Mouse (Mus musculus) liver, postnatal 0 days (tissue): ENCODE results near the gene Rpia. TPM values are rescaled to one million over a fixed set of nuclear protein-coding genes. Genes with fewer than 3 reads are reported as not detected.

Experiments used
- ATAC-seq: fragments of 200-750 bp; cut with Nextera tagmentation; 2 replicates; pipeline ENCODE4 v1.8.0; 2017; ENCODE audit warnings: mild to moderate bottlenecking, moderate library complexity
- DNase-seq: peaks from one replicate; pipeline ENCODE4 v3.0.0-alpha.2; 2016
- H3K27ac ChIP-seq: fragments of 300-500 bp; sonication (generic); 2 replicates; pipeline ENCODE4 v1.5.1; 2014; ENCODE audit warnings: antibody characterized with exemption, moderate library complexity, mild to moderate bottlenecking, low read depth
- H3K27me3 ChIP-seq: fragments of 300-500 bp; sonication (generic); 2 replicates; pipeline ENCODE4 v1.6.1; 2014; ENCODE audit warnings: low read length, control low read depth, mixed read lengths; ENCODE audit not compliant: insufficient read depth
- H3K36me3 ChIP-seq: fragments of 300-500 bp; sonication (generic); replicated peaks from 2 replicates; pipeline ENCODE4 v1.6.1; 2014; ENCODE audit warnings: mild to moderate bottlenecking, control low read depth, low read length, moderate library complexity, mixed read lengths; ENCODE audit not compliant: insufficient read depth
- H3K4me1 ChIP-seq: fragments of 300-500 bp; sonication (generic); 2 replicates; pipeline ENCODE4 v1.6.1; 2014; ENCODE audit warnings: antibody characterized with exemption, mild to moderate bottlenecking, control low read depth; ENCODE audit not compliant: insufficient read depth
- H3K4me2 ChIP-seq: fragments of 300-500 bp; sonication (generic); 2 replicates; pipeline ENCODE4 v1.6.1; 2014; ENCODE audit warnings: low read depth, mild to moderate bottlenecking, low read length, moderate library complexity, mixed read lengths
- H3K4me3 ChIP-seq: fragments of 300-500 bp; sonication (generic); 2 replicates; pipeline ENCODE4 v1.5.1; 2014; ENCODE audit warnings: low read depth, low read length
- H3K9ac ChIP-seq: fragments of 300-500 bp; sonication (generic); replicated peaks from 2 replicates; pipeline ENCODE4 v1.6.1; 2014; ENCODE audit warnings: mild to moderate bottlenecking, moderate library complexity
- H3K9me3 ChIP-seq: fragments of 300-500 bp; sonication (generic); 2 replicates; pipeline ENCODE4 v1.6.1; 2016; ENCODE audit warnings: mild to moderate bottlenecking, control low read depth, low read length, mixed read lengths
- CTCF ChIP-seq: sonication (generic); IDR thresholded peaks from 2 replicates; pipeline ENCODE4 v1.5.1; 2016; ENCODE audit warnings: antibody characterized with exemption, low read depth
- EP300 ChIP-seq: IDR thresholded peaks from 2 replicates; pipeline ENCODE4 v1.6.1; 2016; ENCODE audit warnings: antibody characterized with exemption, low read depth, mild to moderate bottlenecking
- WGBS: fragments of 180-500 bp; shearing (Covaris S2); extraction: QIAGEN DNeasy Blood & Tissue Kit; methylation state at CpG from one replicate; pipeline ENCODE4 v1.1.7; 2014; ENCODE audit not compliant: insufficient replicate concordance; 5-methylcytosine and 5-hydroxymethylcytosine counted together
- polyA plus RNA-seq: library from polyadenylated mRNA; unstranded; fragments of >200 nt; fragmentation: Nextera tagmentation; extraction: Ambion mirVana; gene quantifications from 2 replicates; pipeline ENCODE4 v1.2.1, GENCODE M21; 2015

Gene Rpia
- polyA plus RNA-seq, 1 experiment from 2014 or later: 1.9 TPM

DNA sequence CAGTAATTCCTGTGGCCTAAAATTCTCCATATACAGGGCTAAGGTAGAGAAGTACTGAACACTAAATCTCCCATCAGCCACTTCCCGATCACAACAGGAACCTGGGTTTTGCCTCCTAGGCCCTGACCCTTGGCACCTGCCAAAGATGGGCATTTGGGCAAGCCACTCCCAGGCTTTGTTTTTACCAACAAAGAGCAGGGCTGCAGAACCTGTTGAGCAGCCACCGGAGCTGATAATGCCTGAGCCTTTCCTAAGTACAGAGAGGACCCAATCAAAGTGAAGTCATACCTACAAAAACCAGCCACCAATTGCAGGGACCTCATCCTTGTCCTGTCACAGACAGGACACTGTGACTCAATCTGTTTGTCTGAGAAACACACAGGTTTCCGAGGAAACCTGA is 7.2 kb downstream of the Rpia start:
- H3K27me3 ChIP-seq: no peaks in the 10 kb centered on the region
- DNase-seq: no peak
- peaks cover 21% of the 10 kb centered on the region for H3K36me3 ChIP-seq
- 75% methylated on average over 3 of the region's 3 CpGs for WGBS
- H3K9me3 ChIP-seq: no peaks in the 10 kb centered on the region
- no peak overlapping the region for H3K9ac ChIP-seq
- TF ChIP-seq EP300 (no peak), CTCF (no peak)
- ATAC-seq: 0 out of 2 replicates have a peak, but pooled peaks have one; percentile 27
- peaks cover 27% of the 10 kb centered on the region for H3K4me1 ChIP-seq
- no peak overlapping the region for H3K27ac ChIP-seq
- H3K4me2 ChIP-seq: no peak overlapping the region
- no peak overlapping the region for H3K4me3 ChIP-seq

DNA sequence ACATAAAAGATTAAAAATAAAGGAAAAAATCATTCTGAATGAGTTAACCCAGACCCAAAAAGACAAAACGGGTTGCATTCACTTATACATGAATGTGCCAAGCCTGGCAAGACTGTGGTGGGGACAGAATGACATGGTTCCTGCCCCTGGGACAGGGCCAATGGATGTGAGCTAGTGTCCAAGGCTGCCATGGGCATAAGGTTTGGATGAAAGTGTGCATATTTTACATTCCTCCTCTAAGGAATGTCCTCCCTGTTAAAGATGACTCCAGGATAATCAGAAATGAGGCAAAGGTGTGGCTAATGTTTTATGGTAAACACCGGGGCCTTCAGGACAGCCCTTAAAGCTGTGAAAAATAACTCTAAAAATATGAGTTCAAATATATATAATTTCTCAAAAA is 10.7 kb downstream of the Rpia start:
- Histone ChIP-seq H3K4me3 (no peak overlapping the region), H3K9me3 (no peaks in the 10 kb centered on the region), H3K27me3 (no peaks in the 10 kb centered on the region), H3K4me2 (no peak overlapping the region), H3K36me3 (peaks cover 29% of the 10 kb centered on the region), H3K4me1 (peaks cover 6% of the 10 kb centered on the region), H3K27ac (no peak overlapping the region), H3K9ac (no peak overlapping the region)
- DNase-seq (no peak), ATAC-seq (no peak)
- WGBS: 88% methylated on average over 2 of the region's 2 CpGs
- no peak for TF ChIP-seq CTCF
- TF ChIP-seq EP300: no peak

DNA sequence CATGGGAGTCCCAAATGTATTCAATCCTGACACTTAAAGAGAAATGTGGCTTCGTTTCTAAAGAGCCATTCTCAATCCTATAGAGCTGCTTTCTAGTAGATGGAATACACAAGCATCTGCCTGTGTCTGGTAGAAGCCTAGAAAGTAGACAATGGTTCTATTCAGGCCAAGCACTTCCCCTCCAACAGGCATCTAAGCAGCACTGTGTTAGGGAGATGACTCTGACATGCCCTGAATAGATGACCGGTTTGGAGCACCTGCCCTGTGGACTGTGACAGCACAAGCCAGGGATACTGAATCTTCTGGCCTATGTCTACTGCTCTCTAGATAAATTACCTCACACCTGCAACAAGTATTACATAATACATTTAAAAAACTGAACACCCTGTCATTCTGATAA is 17.7 kb downstream of the Rpia start:
- Histone ChIP-seq H3K27me3 (no peaks in the 10 kb centered on the region), H3K36me3 (peaks cover 68% of the 10 kb centered on the region), H3K27ac (no peak overlapping the region), H3K9me3 (no peaks in the 10 kb centered on the region), H3K4me2 (no peak overlapping the region), H3K4me3 (no peak overlapping the region), H3K4me1 (0 out of 2 replicates have a peak, but pooled peaks cover 4% of the 10 kb centered on the region), H3K9ac (no peak overlapping the region)
- WGBS: 91% methylated on average over 2 of the region's 2 CpGs
- no peak for ATAC-seq
- no peak for DNase-seq
- TF ChIP-seq CTCF (no peak), EP300 (no peak)

DNA sequence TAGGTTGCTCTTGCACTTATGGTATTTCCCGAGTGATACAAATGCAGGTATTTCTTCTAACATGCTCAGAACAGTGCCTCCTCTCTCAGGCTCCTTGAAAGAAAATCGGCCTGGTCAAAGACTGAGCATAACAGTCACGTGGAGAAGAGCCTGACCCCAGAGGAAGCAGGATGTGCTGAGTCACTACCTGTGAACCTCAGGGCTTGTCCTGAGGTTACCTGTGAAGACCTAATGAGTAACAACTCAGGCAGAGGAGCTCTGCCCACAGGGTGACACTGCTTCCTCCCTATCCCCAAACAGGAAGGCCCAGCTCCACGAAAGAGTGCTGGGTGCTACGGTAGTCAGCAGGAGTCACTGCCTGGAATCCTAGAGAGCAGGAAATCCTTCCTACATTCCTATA is 18.3 kb downstream of the Rpia start:
- Histone ChIP-seq H3K9me3 (no peaks in the 10 kb centered on the region), H3K27ac (no peak overlapping the region), H3K4me2 (no peak overlapping the region), H3K27me3 (no peaks in the 10 kb centered on the region), H3K9ac (no peak overlapping the region), H3K4me1 (0 out of 2 replicates have a peak, but pooled peaks cover 4% of the 10 kb centered on the region), H3K36me3 (peaks cover 70% of the 10 kb centered on the region), H3K4me3 (no peak overlapping the region)
- WGBS: 66% methylated on average over 5 of the region's 5 CpGs
- ATAC-seq (no peak), DNase-seq (no peak)
- TF ChIP-seq CTCF (no peak), EP300 (no peak)

DNA sequence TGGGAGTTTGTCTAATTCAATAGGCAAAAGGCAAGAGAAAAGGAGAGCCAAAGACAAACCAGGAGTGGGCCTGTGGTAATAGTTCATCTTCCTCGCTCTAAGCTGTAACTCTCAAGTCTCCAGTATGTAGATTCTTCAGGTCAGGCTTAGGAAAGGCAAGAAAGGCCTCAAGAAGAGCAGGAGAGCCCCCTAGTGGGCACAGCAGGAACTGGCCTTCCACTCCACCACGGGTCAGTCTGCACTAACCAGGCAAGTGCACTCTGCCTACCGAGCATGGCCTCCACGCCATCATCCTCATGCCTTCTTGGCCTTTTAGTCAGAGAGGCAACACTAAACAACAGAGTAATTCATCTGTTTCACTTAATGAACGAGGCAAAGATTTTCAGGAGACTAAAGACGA is 23.3 kb downstream of the Rpia start:
- DNase-seq: peak; percentile 84
- Histone ChIP-seq H3K4me1 (no peaks in the 10 kb centered on the region), H3K9ac (no peak overlapping the region), H3K4me3 (no peak overlapping the region), H3K36me3 (peaks cover 76% of the 10 kb centered on the region), H3K27ac (no peak overlapping the region), H3K27me3 (no peaks in the 10 kb centered on the region), H3K9me3 (no peaks in the 10 kb centered on the region), H3K4me2 (no peak overlapping the region)
- TF ChIP-seq EP300 (no peak), CTCF (peak; percentile 98)
- ATAC-seq: peak; percentile 64
- 39% methylated on average over 6 of the region's 6 CpGs for WGBS

DNA sequence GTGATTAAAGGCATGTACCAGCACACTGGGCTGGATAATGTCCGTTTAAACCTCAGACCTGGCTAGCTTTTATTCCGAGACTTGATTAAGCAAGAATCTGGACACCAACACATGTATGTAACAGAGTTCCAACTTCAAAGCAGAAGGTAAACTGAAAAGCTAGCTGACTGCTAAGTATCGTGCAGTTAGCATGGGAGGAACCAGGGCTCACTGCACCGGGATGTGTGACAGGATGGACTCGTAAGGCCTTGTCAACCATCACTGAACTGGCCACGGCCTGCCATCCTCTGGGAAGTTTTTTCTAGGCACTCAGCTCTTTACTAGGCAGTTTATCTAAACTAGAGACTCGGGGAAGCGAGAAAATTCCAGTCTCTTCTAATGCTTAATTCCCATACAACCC is 27.0 kb downstream of the Rpia start:
- no peak for ATAC-seq
- H3K4me1 ChIP-seq: no peaks in the 10 kb centered on the region
- TF ChIP-seq CTCF: no peak
- TF ChIP-seq EP300: no peak
- H3K9ac ChIP-seq: no peak overlapping the region
- H3K27ac ChIP-seq: no peak overlapping the region
- H3K4me3 ChIP-seq: no peak overlapping the region
- no peaks in the 10 kb centered on the region for H3K27me3 ChIP-seq
- peaks cover 39% of the 10 kb centered on the region for H3K36me3 ChIP-seq
- WGBS: 84% methylated on average over 8 of the region's 8 CpGs
- no peaks in the 10 kb centered on the region for H3K9me3 ChIP-seq
- DNase-seq: no peak
- H3K4me2 ChIP-seq: no peak overlapping the region

DNA sequence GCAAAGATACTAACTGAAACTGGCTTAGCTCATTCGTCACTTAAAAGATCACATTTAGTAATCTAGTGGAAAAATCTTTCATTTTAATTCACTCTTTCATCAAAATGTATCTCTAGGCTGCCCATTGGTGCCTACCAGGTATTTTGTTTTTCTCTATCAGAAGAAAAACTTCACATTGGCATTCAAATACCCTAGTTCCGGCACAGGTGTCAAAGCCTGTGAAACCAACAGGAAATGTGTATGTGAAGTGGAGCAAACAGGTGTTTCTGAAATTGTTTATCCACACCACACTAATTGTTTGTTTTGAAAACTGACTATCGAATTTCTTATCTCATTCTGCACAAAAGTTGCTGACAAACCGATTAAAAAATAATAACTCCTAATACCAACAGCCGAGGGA is 27.5 kb downstream of the Rpia start:
- Histone ChIP-seq H3K36me3 (peaks cover 34% of the 10 kb centered on the region), H3K9ac (no peak overlapping the region), H3K27me3 (no peaks in the 10 kb centered on the region), H3K27ac (no peak overlapping the region), H3K4me3 (no peak overlapping the region), H3K4me2 (no peak overlapping the region), H3K9me3 (no peaks in the 10 kb centered on the region), H3K4me1 (no peaks in the 10 kb centered on the region)
- ATAC-seq (no peak), DNase-seq (no peak)
- 80% methylated on average over 5 of the region's 5 CpGs for WGBS
- TF ChIP-seq EP300 (no peak), CTCF (no peak)
